Mouse (Mus musculus) right cerebral cortex, postnatal 4 days (tissue): ENCODE data around the gene Akap6.

Experiments
- DNase-seq: peaks from one replicate; pipeline ENCODE4 v3.0.0-alpha.2; 2022

Akap6 gene

GRCm38 (mm10) chr12:52699146-52699545 lies at the start of gene Akap6:
Gene Akap6 (plus strand): TSS chr12:52699383.
- peak; percentile 72 for DNase-seq

- no peak for DNase-seq
These were observed 36.0 kb upstream of the Akap6 start for GRCm38 (mm10) chr12:52662907-52663790.

GRCm38 (mm10) chr12:52664944-52665343 lies 34.2 kb upstream of the Akap6 start:
- DNase-seq = no peak

GRCm38 (mm10) chr12:52671436-52671835 lies 27.7 kb upstream of the Akap6 start:
- DNase-seq = no peak

GRCm38 (mm10) chr12:52671943-52672342 lies 27.2 kb upstream of the Akap6 start:
- DNase-seq = no peak

- no peak for DNase-seq
These were observed 25.7 kb upstream of the Akap6 start for GRCm38 (mm10) chr12:52673361-52673960.

GRCm38 (mm10) chr12:52675010-52675409 lies 24.2 kb upstream of the Akap6 start:
- DNase-seq = no peak

GRCm38 (mm10) chr12:52687355-52687754 lies 11.8 kb upstream of the Akap6 start:
- no peak for DNase-seq

GRCm38 (mm10) chr12:52688712-52689111 lies 10.5 kb upstream of the Akap6 start:
- DNase-seq = no peak

- no peak for DNase-seq
These were observed 7.6 kb upstream of the Akap6 start for GRCm38 (mm10) chr12:52691552-52691951.

GRCm38 (mm10) chr12:52692290-52692974 lies 6.8 kb upstream of the Akap6 start:
- no peak for DNase-seq

GRCm38 (mm10) chr12:52697407-52698109 lies 1.6 kb upstream of the Akap6 start:
- no peak for DNase-seq

- no peak for DNase-seq
These were observed 780 bp upstream of the Akap6 start for GRCm38 (mm10) chr12:52698276-52698930.

- DNase-seq = peak; percentile 14
These were observed 946 bp downstream of the Akap6 start for GRCm38 (mm10) chr12:52699961-52700696.

- peak; percentile 20 for DNase-seq
These were observed 1.6 kb downstream of the Akap6 start for GRCm38 (mm10) chr12:52700697-52701191.

GRCm38 (mm10) chr12:52701201-52701641 lies 2.0 kb downstream of the Akap6 start:
- DNase-seq = no peak

GRCm38 (mm10) chr12:52702368-52702967 lies 3.3 kb downstream of the Akap6 start:
- DNase-seq = no peak

GRCm38 (mm10) chr12:52704081-52704480 lies 4.9 kb downstream of the Akap6 start:
- no peak for DNase-seq

GRCm38 (mm10) chr12:52704810-52705209 lies 5.6 kb downstream of the Akap6 start:
- no peak for DNase-seq

GRCm38 (mm10) chr12:52711382-52711781 lies 12.2 kb downstream of the Akap6 start:
- no peak for DNase-seq
